Mouse (Mus musculus) testis, adult 2 months (tissue): Measurements from ENCODE around the gene Fhdc1. TPM values are rescaled to one million over a fixed set of nuclear protein-coding genes. Genes with fewer than 3 reads are reported as not detected.

Experiments used
- H3K27ac ChIP-seq: fragments of 200-500 bp; 2 replicates; pipeline ENCODE4 v1.5.1; 2012; ENCODE audit warnings: low read depth, low read length; ENCODE audit not compliant: control insufficient read depth, insufficient read depth
- H3K27me3 ChIP-seq: fragments of 200-500 bp; 2 replicates; pipeline ENCODE4 v1.6.1; 2012; ENCODE audit warnings: mild to moderate bottlenecking, low read length, moderate library complexity; ENCODE audit not compliant: control insufficient read depth, insufficient read depth
- H3K36me3 ChIP-seq: fragments of 200-500 bp; 2 replicates; pipeline ENCODE4 v1.6.1; 2012; ENCODE audit warnings: mild to moderate bottlenecking, low read length; ENCODE audit not compliant: control insufficient read depth, insufficient read depth
- H3K4me1 ChIP-seq: fragments of 200-500 bp; 2 replicates; pipeline ENCODE4 v1.6.1; 2012; ENCODE audit warnings: low read length; ENCODE audit not compliant: control insufficient read depth, insufficient read depth
- H3K4me3 ChIP-seq: fragments of 200-500 bp; 2 replicates; pipeline ENCODE4 v1.5.1; 2012; ENCODE audit warnings: low read depth, mild to moderate bottlenecking, low read length, moderate library complexity, mixed read lengths; ENCODE audit not compliant: control insufficient read depth
- CTCF ChIP-seq: fragments of 200-500 bp; IDR thresholded peaks from 2 replicates; pipeline ENCODE4 v1.5.1; 2012; ENCODE audit warnings: low read depth, mild to moderate bottlenecking, inconsistent platforms, low read length, moderate library complexity; ENCODE audit not compliant: control insufficient read depth, insufficient read depth, insufficient replicate concordance
- POLR2A ChIP-seq: fragments of 200-500 bp; IDR thresholded peaks from 2 replicates; pipeline ENCODE4 v1.6.1; 2012; ENCODE audit warnings: low read depth, mild to moderate bottlenecking, inconsistent platforms, low read length, moderate library complexity; ENCODE audit not compliant: control insufficient read depth
- polyA plus RNA-seq: library from polyadenylated mRNA; depleted of rRNA; stranded (reverse); fragments of >200 nt; gene quantifications from 2 replicates; pipeline ENCODE4 v1.2.3, GENCODE M21; 2012

The Fhdc1 gene
- polyA plus RNA-seq, 1 experiment = 24.7 TPM

GRCm38 (mm10) chr3:84408756-84409473 is 71.3 kb downstream of the Fhdc1 start:
- Histone ChIP-seq H3K4me3 (no peak overlapping the region), H3K27me3 (no peaks in the 10 kb centered on the region), H3K4me1 (no peaks in the 10 kb centered on the region), H3K36me3 (no peaks in the 10 kb centered on the region), H3K27ac (no peak overlapping the region)
- TF ChIP-seq CTCF = no peak

- Histone ChIP-seq H3K27me3 (no peaks in the 10 kb centered on the region), H3K27ac (no peak overlapping the region), H3K4me3 (no peak overlapping the region), H3K36me3 (no peaks in the 10 kb centered on the region), H3K4me1 (no peaks in the 10 kb centered on the region)
- TF ChIP-seq POLR2A (no peak), CTCF (no peak)
Measured at GRCm38 (mm10) chr3:84405523-84405922, 74.7 kb downstream of the Fhdc1 start.

GRCm38 (mm10) chr3:84403389-84403788 is 76.8 kb downstream of the Fhdc1 start:
- TF ChIP-seq POLR2A = no peak
- no peak for TF ChIP-seq CTCF
- Histone ChIP-seq H3K4me3 (no peak overlapping the region), H3K27me3 (no peaks in the 10 kb centered on the region)

GRCm38 (mm10) chr3:84402716-84403115 is 77.5 kb downstream of the Fhdc1 start:
- H3K27ac ChIP-seq = no peak overlapping the region
- no peaks in the 10 kb centered on the region for H3K4me1 ChIP-seq
- TF ChIP-seq CTCF = no peak
- TF ChIP-seq POLR2A = no peak
- H3K27me3 ChIP-seq = no peaks in the 10 kb centered on the region
- H3K4me3 ChIP-seq = no peak overlapping the region
- H3K36me3 ChIP-seq = no peaks in the 10 kb centered on the region

More at GRCm38 (mm10) chr3:84403389-84403788, 76.8 kb downstream of the Fhdc1 start:
- Histone ChIP-seq H3K4me1 (no peaks in the 10 kb centered on the region), H3K27ac (no peak overlapping the region), H3K36me3 (no peaks in the 10 kb centered on the region)

GRCm38 (mm10) chr3:84397976-84398375 is 82.3 kb downstream of the Fhdc1 start:
- Histone ChIP-seq H3K4me3 (no peak overlapping the region), H3K36me3 (no peaks in the 10 kb centered on the region), H3K27me3 (no peaks in the 10 kb centered on the region), H3K4me1 (no peaks in the 10 kb centered on the region), H3K27ac (no peak overlapping the region)
- TF ChIP-seq POLR2A (no peak), CTCF (no peak)

GRCm38 (mm10) chr3:84396240-84396639 is 84.0 kb downstream of the Fhdc1 start:
- no peak overlapping the region for H3K4me3 ChIP-seq
- no peaks in the 10 kb centered on the region for H3K4me1 ChIP-seq
- no peak for TF ChIP-seq CTCF
- TF ChIP-seq POLR2A = no peak
- H3K27ac ChIP-seq = no peak overlapping the region
- no peaks in the 10 kb centered on the region for H3K36me3 ChIP-seq
- H3K27me3 ChIP-seq = no peaks in the 10 kb centered on the region

- H3K4me1 ChIP-seq = no peaks in the 10 kb centered on the region
- TF ChIP-seq CTCF = no peak
- no peak for TF ChIP-seq POLR2A
- H3K4me3 ChIP-seq = no peak overlapping the region
- no peaks in the 10 kb centered on the region for H3K27me3 ChIP-seq
- H3K36me3 ChIP-seq = no peaks in the 10 kb centered on the region
- no peak overlapping the region for H3K27ac ChIP-seq
Measured at GRCm38 (mm10) chr3:84395840-84396239, 84.4 kb downstream of the Fhdc1 start.
